Mouse (Mus musculus) kidney, postnatal 0 days (tissue): Measurements from ENCODE around the gene Gm20388. TPM values are rescaled to one million over a fixed set of nuclear protein-coding genes. Genes with fewer than 3 reads are reported as not detected.
A peak's percentile ranks its signal among the peaks of the same experiment; 100 is the strongest.

Source experiments
- ATAC-seq: fragments of 200-750 bp; cut with Nextera tagmentation; replicated peaks from 2 replicates; pipeline ENCODE4 v1.8.0; 2017; ENCODE audit warnings: low read depth, moderate number of reproducible peaks, moderate TSS enrichment, moderate library complexity; ENCODE audit not compliant: low FRiP score
- DNase-seq: peaks from one replicate; pipeline ENCODE4 v3.0.0-alpha.2; 2016; ENCODE audit warnings: low spot score
- H3K27ac ChIP-seq: fragments of 300-500 bp; sonication (generic); 2 replicates; pipeline ENCODE4 v1.5.1; 2014; ENCODE audit warnings: mild to moderate bottlenecking
- H3K27me3 ChIP-seq: fragments of 300-500 bp; sonication (generic); 2 replicates; pipeline ENCODE4 v1.6.1; 2014; ENCODE audit warnings: low read length, mixed read lengths; ENCODE audit not compliant: insufficient read depth
- H3K36me3 ChIP-seq: fragments of 300-500 bp; sonication (generic); 2 replicates; pipeline ENCODE4 v1.6.1; 2014; ENCODE audit warnings: low read length, mixed read lengths; ENCODE audit not compliant: insufficient read depth
- H3K4me1 ChIP-seq: fragments of 300-500 bp; sonication (generic); replicated peaks from 2 replicates; pipeline ENCODE4 v1.6.1; 2014; ENCODE audit warnings: antibody characterized with exemption, low read length, mixed read lengths; ENCODE audit not compliant: insufficient read depth
- H3K4me2 ChIP-seq: fragments of 300-500 bp; sonication (generic); 2 replicates; pipeline ENCODE4 v1.6.1; 2014; ENCODE audit warnings: mild to moderate bottlenecking, low read length, moderate library complexity, mixed read lengths
- H3K4me3 ChIP-seq: fragments of 300-500 bp; sonication (generic); replicated peaks from 2 replicates; pipeline ENCODE4 v1.5.1; 2014; ENCODE audit warnings: low read depth, low read length
- H3K9ac ChIP-seq: fragments of 300-500 bp; sonication (generic); 2 replicates; pipeline ENCODE4 v1.6.1; 2014; ENCODE audit warnings: low read depth, low read length
- H3K9me3 ChIP-seq: fragments of 300-500 bp; sonication (generic); replicated peaks from 2 replicates; pipeline ENCODE4 v1.6.1; 2016; ENCODE audit warnings: low read length, inconsistent platforms, mixed read lengths
- CTCF ChIP-seq: IDR thresholded peaks from 2 replicates; pipeline ENCODE4 v1.5.1; 2016; ENCODE audit warnings: antibody characterized with exemption, low read depth, mild to moderate bottlenecking, moderate library complexity
- WGBS: fragments of 180-500 bp; shearing (Covaris S2); extraction: QIAGEN DNeasy Blood & Tissue Kit; methylation state at CpG from one replicate; pipeline ENCODE4 v1.1.7; 2014; 5-methylcytosine and 5-hydroxymethylcytosine counted together
- polyA plus RNA-seq: library from polyadenylated mRNA; unstranded; fragments of >200 nt; fragmentation: Nextera tagmentation; extraction: Ambion mirVana; gene quantifications from 2 replicates; pipeline ENCODE4 v1.2.1, GENCODE M21; 2015

Gene Gm20388
- polyA plus RNA-seq, 1 experiment from 2014 or later: not detected

DNA sequence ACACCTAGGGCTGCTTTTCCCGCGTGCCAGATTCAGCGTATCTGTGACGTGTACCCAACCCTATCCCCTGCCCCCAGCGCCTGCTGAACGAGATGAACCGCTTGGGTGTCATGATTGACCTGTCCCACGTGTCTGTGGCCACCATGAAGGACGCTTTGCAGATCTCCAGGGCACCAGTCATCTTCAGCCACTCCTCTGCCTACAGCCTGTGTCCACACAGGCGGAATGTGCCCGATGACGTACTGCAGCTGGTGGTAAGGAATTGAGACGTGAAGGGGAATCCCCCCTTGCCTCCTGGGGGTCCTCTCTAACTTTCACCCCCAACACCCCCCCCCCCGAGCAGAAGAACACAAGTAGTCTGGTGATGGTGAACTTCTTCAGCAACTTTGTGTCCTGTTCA is 3289.2 kb downstream of the Gm20388 start:
- Histone ChIP-seq H3K9ac (no peak overlapping the region), H3K27me3 (no peaks in the 10 kb centered on the region), H3K36me3 (0 out of 2 replicates have a peak, but pooled peaks cover 4% of the 10 kb centered on the region), H3K4me2 (no peak overlapping the region), H3K4me3 (no peak overlapping the region), H3K9me3 (no peaks in the 10 kb centered on the region), H3K4me1 (no peaks in the 10 kb centered on the region), H3K27ac (no peak overlapping the region)
- WGBS: 51% methylated on average over 14 of the region's 14 CpGs
- DNase-seq (no peak), ATAC-seq (no peak)
- TF ChIP-seq CTCF: no peak

GRCm38 (mm10) chr8:123202288-123202687 is 3291.6 kb downstream of the Gm20388 start:
- Histone ChIP-seq H3K9ac (no peak overlapping the region), H3K27me3 (no peaks in the 10 kb centered on the region), H3K4me2 (no peak overlapping the region), H3K4me3 (no peak overlapping the region), H3K27ac (no peak overlapping the region), H3K4me1 (no peaks in the 10 kb centered on the region), H3K36me3 (peaks cover 20% of the 10 kb centered on the region; the same call in 1 of the 2 replicates), H3K9me3 (no peaks in the 10 kb centered on the region)
- WGBS: 26% methylated on average over 5 of the region's 5 CpGs
- DNase-seq (peak; percentile 86), ATAC-seq (no peak)
- peak; percentile 93 for TF ChIP-seq CTCF

- Histone ChIP-seq H3K27me3 (no peaks in the 10 kb centered on the region), H3K27ac (no peak overlapping the region), H3K4me1 (no peaks in the 10 kb centered on the region), H3K9ac (no peak overlapping the region), H3K9me3 (no peaks in the 10 kb centered on the region), H3K4me2 (no peak overlapping the region), H3K4me3 (no peak overlapping the region), H3K36me3 (peaks cover 33% of the 10 kb centered on the region)
- ATAC-seq: no peak
- no peak for DNase-seq
- no peak for TF ChIP-seq CTCF
- WGBS: 91% methylated on average over 3 of the region's 3 CpGs
Measured at GRCm38 (mm10) chr8:123203571-123203970, 3292.9 kb downstream of the Gm20388 start.

GRCm38 (mm10) chr8:123211876-123212275 is 3301.2 kb downstream of the Gm20388 start:
- no peak for TF ChIP-seq CTCF
- H3K27ac ChIP-seq: peak overlapping the region; percentile 80
- no peak for ATAC-seq

DNA sequence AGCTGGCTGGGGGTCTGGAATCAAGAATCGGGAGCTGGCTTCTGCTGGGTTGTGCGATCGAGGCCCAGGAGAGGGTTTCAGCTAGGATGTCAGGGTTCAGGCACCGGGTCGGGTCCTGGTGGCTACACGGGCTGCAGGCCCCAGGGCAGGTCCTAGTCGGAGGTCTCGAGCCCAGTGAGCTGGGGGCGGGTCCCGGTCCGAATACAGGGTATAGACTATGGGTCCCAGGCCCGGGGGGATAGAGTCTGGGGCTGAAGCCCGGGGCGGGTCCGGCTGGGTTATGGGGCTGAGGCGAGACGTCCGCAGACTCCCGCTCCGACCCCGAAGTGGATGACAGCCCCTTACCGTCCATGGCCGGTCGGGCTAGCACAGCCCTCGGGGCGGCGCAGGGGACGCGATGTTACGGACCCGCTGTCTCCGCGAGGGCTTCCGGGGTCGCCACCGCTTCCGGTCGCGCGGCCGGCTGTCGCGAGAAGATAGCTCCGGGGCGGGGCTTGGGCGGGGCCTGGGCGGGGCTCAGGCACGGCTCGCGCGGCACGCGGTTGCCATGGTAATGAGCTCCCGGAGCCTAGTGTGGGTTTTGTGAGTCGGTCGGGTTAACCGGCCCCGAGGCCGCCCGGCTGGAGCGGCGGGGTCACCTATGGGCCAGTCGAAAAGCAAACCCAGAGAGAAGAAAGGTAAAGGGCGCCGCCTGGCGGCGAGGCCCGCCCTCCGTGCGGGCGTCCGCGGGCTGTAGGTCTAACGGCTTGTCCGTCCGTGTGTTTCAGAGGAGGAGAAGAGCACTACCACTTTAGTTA is 3301.9 kb downstream of the Gm20388 start, which contains the start of the genes Chmp1a and Spata33:
TSS of gene Chmp1a (minus strand) at position 443 of the 797 bp plus-strand sequence.
TSS of gene Spata33 (plus strand) at position 512 of the 797 bp plus-strand sequence.
- WGBS: 1% methylated on average over 73 of the region's 76 CpGs
- H3K4me3 ChIP-seq: peak within 1 kb of the TSS; percentile 95
- peak; percentile 77 for TF ChIP-seq CTCF
- H3K9me3 ChIP-seq: no peaks in the 10 kb centered on the region
- peak within 1 kb of the TSS; percentile 80 for H3K27ac ChIP-seq
- H3K27me3 ChIP-seq: no peaks in the 10 kb centered on the region
- H3K4me2 ChIP-seq: peak within 1 kb of the TSS; percentile 88
- peaks cover 10% of the 10 kb centered on the region; the same call in 1 of the 2 replicates for H3K36me3 ChIP-seq
- peaks cover 14% of the 10 kb centered on the region for H3K4me1 ChIP-seq
- H3K9ac ChIP-seq: peak within 1 kb of the TSS; percentile 97
- peak; percentile 96 for DNase-seq
- peak; percentile 97 for ATAC-seq

More at GRCm38 (mm10) chr8:123211876-123212275, 3301.2 kb downstream of the Gm20388 start:
- WGBS: 31% methylated on average over 10 of the region's 10 CpGs
- Histone ChIP-seq H3K27me3 (no peaks in the 10 kb centered on the region), H3K4me2 (peak overlapping the region; percentile 88), H3K4me3 (peak overlapping the region; percentile 95), H3K4me1 (peaks cover 14% of the 10 kb centered on the region), H3K9ac (peak overlapping the region; percentile 97), H3K36me3 (peaks cover 17% of the 10 kb centered on the region), H3K9me3 (no peaks in the 10 kb centered on the region)
- DNase-seq: no peak

DNA sequence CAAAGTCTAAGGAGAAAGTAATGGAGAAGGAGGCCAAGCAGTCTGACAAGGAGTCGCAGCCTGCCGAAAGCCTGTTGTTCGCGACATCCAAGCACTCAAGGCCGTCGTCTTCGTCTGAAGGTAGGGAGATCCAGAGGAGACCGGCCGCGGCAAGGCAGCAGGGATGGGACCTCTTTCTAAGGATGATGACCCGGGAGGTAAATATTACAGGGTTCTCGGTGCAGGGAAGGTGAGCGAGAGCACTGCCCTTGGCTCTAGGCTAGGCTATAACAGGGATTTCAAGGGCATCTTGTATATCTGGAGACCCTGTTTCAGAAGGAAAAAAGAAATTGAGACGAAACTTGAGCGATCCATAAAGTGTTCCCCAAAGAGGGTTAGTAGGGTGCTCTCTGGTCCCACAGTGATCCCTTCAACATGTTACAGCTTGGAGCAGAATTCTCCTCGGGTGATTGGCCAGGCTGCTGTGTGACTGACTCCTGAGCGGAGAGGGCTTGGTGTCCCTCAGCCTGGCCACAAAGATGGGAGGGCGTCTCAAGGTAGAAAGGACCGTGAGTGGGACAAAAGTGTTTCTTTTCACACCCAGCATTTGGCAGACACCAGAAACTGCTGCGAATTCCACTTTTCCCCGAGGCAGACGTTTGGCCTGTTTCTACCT is 3302.6 kb downstream of the Gm20388 start:
- H3K4me1 ChIP-seq: peaks cover 14% of the 10 kb centered on the region
- H3K27me3 ChIP-seq: no peaks in the 10 kb centered on the region
- 0 out of 2 replicates have a peak, but pooled peaks cover 3% of the 10 kb centered on the region for H3K36me3 ChIP-seq
- ATAC-seq (peak; percentile 21; the same call in 1 of the 2 replicates), DNase-seq (peak; percentile 29)
- peak overlapping the region; percentile 88 for H3K4me2 ChIP-seq
- no peak for TF ChIP-seq CTCF
- H3K9me3 ChIP-seq: no peaks in the 10 kb centered on the region
- peak overlapping the region; percentile 97 for H3K9ac ChIP-seq
- 6% methylated on average over 22 of the region's 22 CpGs for WGBS
- H3K27ac ChIP-seq: peak overlapping the region; percentile 78
- H3K4me3 ChIP-seq: peak overlapping the region; percentile 95
